Mouse (Mus musculus) forebrain, embryonic 10.5 days (tissue): ENCODE results near the gene Arhgef10l. TPM values are rescaled to one million over a fixed set of nuclear protein-coding genes. Genes with fewer than 3 reads are reported as not detected.

Experiments used
- DNase-seq: peaks from one replicate; pipeline ENCODE4 v3.0.0-alpha.2; 2017; ENCODE audit warnings: low spot score; ENCODE audit errors: extremely low spot score
- H3K27ac ChIP-seq: fragments of 300-500 bp; sonication (generic); 2 replicates; pipeline ENCODE4 v1.5.1; 2016; ENCODE audit warnings: mild to moderate bottlenecking
- H3K27me3 ChIP-seq: fragments of 300-500 bp; sonication (generic); 2 replicates; pipeline ENCODE4 v1.6.1; 2016; ENCODE audit warnings: mild to moderate bottlenecking; ENCODE audit not compliant: poor library complexity, severe bottlenecking
- H3K36me3 ChIP-seq: fragments of 300-500 bp; sonication (generic); replicated peaks from 2 replicates; pipeline ENCODE4 v1.6.1; 2016; ENCODE audit warnings: mild to moderate bottlenecking, moderate library complexity
- H3K4me1 ChIP-seq: fragments of 300-500 bp; sonication (generic); 2 replicates; pipeline ENCODE4 v1.6.1; 2016
- H3K4me3 ChIP-seq: fragments of 300-500 bp; sonication (generic); 2 replicates; pipeline ENCODE4 v1.5.1; 2016; ENCODE audit warnings: mild to moderate bottlenecking, moderate library complexity
- H3K9me3 ChIP-seq: fragments of 300-500 bp; sonication (generic); 2 replicates; pipeline ENCODE4 v1.6.1; 2016; ENCODE audit warnings: mild to moderate bottlenecking, moderate library complexity
- WGBS: fragments of 180-500 bp; shearing (Covaris S2); methylation state at CpG from one replicate; pipeline ENCODE4 v1.1.7; 2016; 5-methylcytosine and 5-hydroxymethylcytosine counted together
- polyA plus RNA-seq: library from polyadenylated mRNA; unstranded; fragments of >200 nt; fragmentation: Nextera tagmentation; extraction: Ambion mirVana; gene quantifications from 2 replicates; pipeline ENCODE4 v1.2.1, GENCODE M21; 2016

The Arhgef10l gene
- polyA plus RNA-seq, 1 experiment from 2014 or later: 23.0 TPM

DNA sequence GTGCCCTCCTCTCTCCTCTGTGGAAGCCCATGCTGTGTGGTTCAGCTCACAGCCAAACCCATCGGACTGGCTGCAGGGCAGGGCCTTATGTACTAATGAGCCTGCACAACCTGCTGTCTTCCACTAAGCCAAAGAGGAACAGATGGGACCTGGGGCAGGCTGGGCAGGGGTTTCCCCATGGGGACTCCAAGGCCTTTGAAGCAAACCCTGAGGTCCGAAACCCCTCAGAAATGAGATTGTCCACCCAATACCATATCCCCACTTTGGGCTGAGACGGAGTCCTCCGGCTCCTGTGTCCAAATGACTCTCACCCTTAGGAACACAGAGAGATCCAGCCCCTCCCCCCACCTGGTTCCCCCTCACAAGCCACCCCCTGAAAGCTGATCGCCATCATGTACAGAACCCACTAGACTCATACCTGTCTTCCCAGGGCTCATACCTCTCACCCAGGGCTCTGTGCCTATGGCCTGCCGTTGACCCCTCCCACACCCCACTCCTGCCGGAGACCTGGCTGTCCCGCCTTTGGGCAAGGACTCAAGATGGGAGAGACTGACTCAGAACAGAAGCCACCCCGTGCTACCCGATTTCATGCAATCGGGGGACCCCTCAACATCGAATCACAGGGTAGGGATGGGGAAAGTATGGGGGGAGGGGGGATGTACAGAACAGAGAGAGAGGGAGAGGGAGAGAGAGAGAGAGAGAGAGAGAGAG, 17.9 kb downstream of the Arhgef10l start:
- DNase-seq: peak; percentile 61
- Histone ChIP-seq H3K4me3 (peak overlapping the region; percentile 83), H3K4me1 (peaks cover 55% of the 10 kb centered on the region), H3K9me3 (peaks cover 6% of the 10 kb centered on the region; the same call in 1 of the 2 replicates), H3K27me3 (peaks cover 6% of the 10 kb centered on the region; the same call in 1 of the 2 replicates), H3K36me3 (peaks cover 36% of the 10 kb centered on the region), H3K27ac (peak overlapping the region; percentile 99)
- whole genome bisulfite sequencing: 7% methylated on average over 12 of the region's 12 CpGs

DNA sequence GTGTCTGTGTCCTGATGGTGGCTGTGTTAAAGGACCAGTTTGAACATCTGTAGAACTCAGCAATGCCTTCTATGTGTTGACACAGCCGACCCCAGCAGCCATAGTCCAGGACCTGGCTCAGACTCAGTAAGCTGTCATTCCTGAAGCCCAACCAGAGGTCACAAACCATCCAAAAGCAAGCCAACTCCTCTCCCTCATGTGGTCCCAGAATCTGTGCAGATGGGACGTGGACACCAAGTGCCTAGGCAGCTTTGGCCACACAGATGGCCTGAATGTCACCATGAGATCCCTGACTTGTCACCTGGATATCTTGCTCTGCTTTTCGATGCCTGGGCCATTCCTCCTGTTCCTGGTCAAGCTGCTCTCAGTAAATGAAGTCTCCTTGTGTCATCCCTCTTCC, 20.2 kb downstream of the Arhgef10l start:
- H3K36me3 ChIP-seq: peaks cover 49% of the 10 kb centered on the region
- peaks cover 58% of the 10 kb centered on the region for H3K4me1 ChIP-seq
- no peak overlapping the region for H3K4me3 ChIP-seq
- WGBS: 93% methylated on average over 3 of the region's 3 CpGs
- no peak for DNase-seq
- 0 out of 2 replicates have a peak, but pooled peaks cover 6% of the 10 kb centered on the region for H3K27me3 ChIP-seq
- peaks cover 10% of the 10 kb centered on the region; the same call in 1 of the 2 replicates for H3K9me3 ChIP-seq
- no peak overlapping the region for H3K27ac ChIP-seq

DNA sequence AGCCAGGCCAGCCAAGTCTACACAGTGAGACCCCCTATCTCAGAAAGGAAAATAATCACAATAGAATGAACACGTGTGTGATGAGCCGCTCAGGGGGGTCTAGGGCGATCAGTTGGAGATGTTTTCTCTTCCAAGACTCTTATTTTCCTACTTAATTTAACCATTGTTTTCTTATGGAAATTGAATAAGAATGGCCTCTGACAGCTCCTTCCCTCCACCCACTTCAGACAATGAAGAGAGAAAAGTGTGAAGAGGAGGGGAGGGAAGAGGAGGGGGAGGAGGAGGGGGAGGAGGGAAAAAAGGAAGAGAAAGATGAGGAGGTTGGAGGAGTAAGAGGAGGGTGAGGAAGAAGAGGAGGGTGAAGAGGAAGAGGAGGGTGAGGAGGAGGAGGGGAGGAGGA, 21.1 kb downstream of the Arhgef10l start:
- Histone ChIP-seq H3K9me3 (peaks cover 10% of the 10 kb centered on the region; the same call in 1 of the 2 replicates), H3K4me3 (no peak overlapping the region), H3K4me1 (peaks cover 64% of the 10 kb centered on the region), H3K27me3 (0 out of 2 replicates have a peak, but pooled peaks cover 2% of the 10 kb centered on the region), H3K27ac (no peak overlapping the region), H3K36me3 (peaks cover 58% of the 10 kb centered on the region)
- DNase-seq: no peak
- 47% methylated on average over 3 of the region's 3 CpGs for WGBS

DNA sequence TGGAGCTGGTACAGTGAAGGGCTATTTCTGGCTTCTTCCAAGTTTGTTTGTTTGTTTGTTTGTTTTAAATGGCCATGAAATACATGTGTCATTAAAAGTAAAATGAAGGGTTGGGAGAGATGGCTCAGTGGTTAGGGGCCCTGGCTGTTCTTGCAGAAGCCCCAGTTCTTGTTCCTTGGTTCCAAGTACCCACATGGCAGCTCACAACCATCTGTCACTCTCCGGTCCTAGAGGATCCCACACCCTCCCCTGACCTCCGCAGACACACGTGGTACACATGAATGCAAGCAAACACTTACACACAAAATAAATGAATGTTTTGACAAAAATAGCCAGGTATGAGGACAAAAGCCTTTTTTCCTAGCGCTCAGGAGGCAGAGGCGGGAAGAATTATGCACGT, 21.5 kb downstream of the Arhgef10l start:
- no peak overlapping the region for H3K27ac ChIP-seq
- no peak overlapping the region for H3K4me3 ChIP-seq
- no peak for DNase-seq
- H3K4me1 ChIP-seq: peaks cover 61% of the 10 kb centered on the region
- peaks cover 10% of the 10 kb centered on the region; the same call in 1 of the 2 replicates for H3K9me3 ChIP-seq
- no peaks in the 10 kb centered on the region for H3K27me3 ChIP-seq
- peaks cover 62% of the 10 kb centered on the region for H3K36me3 ChIP-seq
- WGBS: 64% methylated on average over 6 of the region's 6 CpGs

DNA sequence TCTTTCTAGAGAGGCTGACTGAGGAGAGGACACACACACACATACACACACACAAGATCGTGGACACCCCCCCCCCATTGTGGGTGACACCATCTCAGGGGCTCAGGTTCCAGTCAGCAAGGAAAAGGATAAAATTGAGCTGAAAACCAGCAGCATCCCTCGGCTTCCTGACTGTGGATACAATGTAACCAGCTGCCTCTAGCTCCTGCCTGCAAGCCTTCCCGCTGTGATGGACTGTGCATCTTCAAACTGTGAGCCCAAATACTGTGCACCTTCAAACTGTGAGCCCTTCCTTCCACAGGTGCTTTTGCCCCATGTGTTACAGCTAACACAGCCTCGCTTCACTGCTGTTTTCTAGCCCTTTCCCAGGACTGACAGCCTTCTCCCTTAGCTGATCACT, 23.4 kb downstream of the Arhgef10l start:
- no peak overlapping the region for H3K27ac ChIP-seq
- peaks cover 81% of the 10 kb centered on the region for H3K36me3 ChIP-seq
- H3K9me3 ChIP-seq: peaks cover 10% of the 10 kb centered on the region; the same call in 1 of the 2 replicates
- H3K27me3 ChIP-seq: no peaks in the 10 kb centered on the region
- H3K4me3 ChIP-seq: no peak overlapping the region
- H3K4me1 ChIP-seq: peaks cover 47% of the 10 kb centered on the region
- DNase-seq: no peak
- 93% methylated on average over 4 of the region's 4 CpGs for WGBS

DNA sequence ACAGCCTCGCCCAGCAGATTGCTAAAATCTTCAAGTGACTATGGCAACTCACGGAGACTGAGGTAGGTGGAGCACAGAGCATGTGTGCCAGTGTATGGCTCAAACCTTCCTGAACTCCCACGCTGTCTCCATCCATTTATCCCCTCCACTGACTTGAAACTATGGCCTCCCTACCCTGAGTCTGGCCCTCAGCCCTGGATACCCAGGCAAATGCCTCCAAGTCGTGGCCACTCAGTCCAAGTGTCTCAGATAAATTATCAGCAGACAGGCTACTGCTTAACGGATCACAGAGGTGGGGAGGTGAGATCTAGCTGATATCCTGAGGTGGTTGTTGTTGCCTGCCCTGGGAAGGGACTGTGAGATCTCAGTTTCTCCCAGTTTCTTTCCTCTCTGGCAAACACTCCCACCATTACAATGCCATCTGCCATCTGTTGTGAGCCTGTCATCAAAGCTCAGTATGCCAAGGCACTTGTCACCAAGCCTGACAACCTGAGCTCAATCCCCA, 24.3 kb downstream of the Arhgef10l start:
- Histone ChIP-seq H3K4me1 (peaks cover 47% of the 10 kb centered on the region), H3K27me3 (no peaks in the 10 kb centered on the region), H3K36me3 (peaks cover 87% of the 10 kb centered on the region), H3K9me3 (peaks cover 10% of the 10 kb centered on the region; the same call in 1 of the 2 replicates), H3K4me3 (no peak overlapping the region), H3K27ac (no peak overlapping the region)
- 82% methylated on average over 5 of the region's 5 CpGs for WGBS
- no peak for DNase-seq

DNA sequence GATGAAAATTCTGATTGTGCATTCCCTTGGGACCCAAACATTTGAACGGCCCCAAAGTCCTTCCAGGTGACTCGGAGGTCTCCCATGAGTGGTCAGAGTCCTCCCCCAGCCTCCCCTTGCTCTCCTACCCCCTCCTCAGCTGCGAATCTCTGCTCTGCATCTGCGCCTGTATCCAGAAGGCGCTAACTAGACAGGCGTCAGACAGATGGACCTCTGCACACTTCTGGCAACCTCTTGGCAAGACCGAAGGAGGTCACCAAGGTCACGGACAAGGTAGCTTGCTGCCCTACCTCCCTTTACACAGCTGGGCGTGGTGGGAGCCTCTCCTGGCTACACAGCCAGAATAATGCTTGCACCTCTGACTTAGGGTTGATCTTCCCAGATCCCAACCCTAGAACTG, 25.1 kb downstream of the Arhgef10l start:
- no peak for DNase-seq
- Histone ChIP-seq H3K27me3 (no peaks in the 10 kb centered on the region), H3K4me1 (peaks cover 49% of the 10 kb centered on the region), H3K27ac (no peak overlapping the region; the same call in 1 of the 2 replicates), H3K9me3 (peaks cover 10% of the 10 kb centered on the region; the same call in 1 of the 2 replicates), H3K36me3 (peaks cover 87% of the 10 kb centered on the region), H3K4me3 (no peak overlapping the region)
- WGBS: 89% methylated on average over 9 of the region's 9 CpGs

DNA sequence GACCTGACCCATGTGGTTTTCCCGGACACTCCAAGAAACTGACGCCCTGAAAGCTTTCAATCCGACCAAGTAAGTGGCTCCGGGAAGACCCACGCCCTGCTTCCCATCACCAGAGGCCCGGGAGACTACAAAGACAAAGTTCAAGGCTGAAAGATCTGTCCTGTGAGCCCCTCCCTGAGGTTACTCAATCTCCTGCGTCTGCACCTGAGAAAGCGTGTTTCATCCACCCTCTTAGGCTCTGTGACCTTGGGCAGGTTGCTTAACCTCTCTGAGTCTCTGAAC, 25.6 kb downstream of the Arhgef10l start:
- DNase-seq: no peak
- Histone ChIP-seq H3K27ac (no peak overlapping the region), H3K36me3 (peaks cover 82% of the 10 kb centered on the region), H3K27me3 (no peaks in the 10 kb centered on the region), H3K4me1 (peaks cover 49% of the 10 kb centered on the region), H3K9me3 (peaks cover 10% of the 10 kb centered on the region; the same call in 1 of the 2 replicates), H3K4me3 (no peak overlapping the region)
- WGBS: 91% methylated on average over 8 of the region's 8 CpGs

DNA sequence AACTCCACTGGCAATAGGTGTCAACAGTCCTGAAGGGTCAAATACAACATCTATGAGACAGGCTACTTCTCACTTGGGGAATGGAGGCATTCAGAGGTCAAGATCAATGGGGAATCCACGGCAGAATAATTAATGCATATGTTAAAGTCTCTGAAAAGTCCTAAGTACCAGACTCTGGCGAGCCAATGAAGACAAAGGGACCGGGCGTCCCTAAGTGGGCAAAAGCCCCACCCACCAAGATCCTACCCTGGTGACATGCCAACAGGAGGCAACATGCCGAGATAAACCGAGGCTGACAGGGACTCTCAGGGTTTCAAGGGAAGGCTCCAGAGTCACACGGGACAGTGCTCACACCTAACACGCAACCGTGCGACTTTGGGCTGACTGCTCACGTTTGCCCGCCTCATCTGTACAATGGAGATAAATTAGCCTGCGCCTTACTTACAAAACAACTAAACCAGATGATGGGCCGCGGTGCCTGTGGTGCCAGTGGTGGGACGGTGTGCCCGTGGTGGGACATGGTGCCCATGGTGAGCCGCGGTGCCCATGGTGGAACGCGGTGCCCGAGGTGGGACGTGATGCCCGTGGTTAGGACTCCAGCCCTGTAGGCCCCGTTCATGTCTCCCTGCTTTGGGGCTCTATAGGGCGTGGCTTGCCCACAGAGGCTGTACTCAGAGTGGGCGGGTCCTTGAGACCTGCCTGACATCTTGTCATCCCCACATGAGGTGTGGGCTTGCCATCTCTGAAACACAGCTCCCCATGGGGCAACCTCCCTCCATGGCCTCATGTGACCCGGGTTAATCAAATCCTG, 26.2 kb downstream of the Arhgef10l start:
- 94% methylated on average over 28 of the region's 28 CpGs for WGBS
- H3K4me1 ChIP-seq: peaks cover 49% of the 10 kb centered on the region
- peaks cover 79% of the 10 kb centered on the region for H3K36me3 ChIP-seq

DNA sequence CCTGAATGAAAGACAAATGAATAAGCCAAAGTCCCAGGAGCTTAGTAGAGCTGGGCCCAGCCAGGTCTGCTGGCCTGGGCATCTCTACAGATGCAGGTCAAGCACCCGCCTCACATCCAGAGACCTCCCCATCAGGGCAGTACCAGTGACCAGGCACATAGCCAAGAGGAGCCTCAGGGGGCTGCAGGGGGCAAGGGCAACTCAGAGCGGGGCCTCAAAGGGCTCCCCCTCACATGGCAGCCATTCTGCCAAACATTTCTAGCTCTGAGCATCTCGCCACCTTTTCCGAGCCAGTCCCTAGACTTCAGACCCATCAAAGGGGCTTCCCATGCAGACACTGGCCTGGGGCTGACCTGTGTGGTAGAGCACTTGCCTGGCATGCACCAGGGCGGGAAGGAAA, 27.2 kb downstream of the Arhgef10l start:
- no peak for DNase-seq
- H3K4me1 ChIP-seq: peaks cover 47% of the 10 kb centered on the region
- WGBS: 94% methylated on average over 5 of the region's 5 CpGs
- H3K27ac ChIP-seq: no peak overlapping the region
- H3K36me3 ChIP-seq: peaks cover 80% of the 10 kb centered on the region
- H3K27me3 ChIP-seq: no peaks in the 10 kb centered on the region
- H3K4me3 ChIP-seq: no peak overlapping the region
- peaks cover 10% of the 10 kb centered on the region; the same call in 1 of the 2 replicates for H3K9me3 ChIP-seq

More for the DNA sequence above, 26.2 kb downstream of the Arhgef10l start:
- Histone ChIP-seq H3K27ac (no peak overlapping the region), H3K9me3 (peaks cover 10% of the 10 kb centered on the region; the same call in 1 of the 2 replicates), H3K27me3 (no peaks in the 10 kb centered on the region), H3K4me3 (no peak overlapping the region)
- DNase-seq: no peak

DNA sequence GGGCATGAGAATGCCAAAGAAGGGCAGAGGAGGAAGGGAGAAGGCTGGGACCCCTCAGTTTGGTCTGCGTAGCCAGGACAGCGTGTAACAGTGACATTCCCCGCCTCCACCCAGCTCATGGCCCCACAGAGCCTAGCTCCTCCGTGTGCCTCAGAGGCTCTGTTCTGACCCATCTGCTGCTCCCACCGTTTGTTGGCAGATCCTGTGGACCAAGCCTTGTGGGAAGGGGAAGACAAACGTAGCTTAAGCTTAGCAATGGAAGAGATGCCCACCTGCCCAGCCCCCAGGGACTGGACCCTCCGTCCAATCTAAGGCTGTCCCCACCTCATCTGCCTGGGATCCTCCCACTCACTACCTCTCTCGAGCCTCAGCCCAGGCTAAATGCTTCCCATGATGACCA, 28.5 kb downstream of the Arhgef10l start:
- Histone ChIP-seq H3K4me1 (peaks cover 54% of the 10 kb centered on the region), H3K27me3 (no peaks in the 10 kb centered on the region), H3K9me3 (no peaks in the 10 kb centered on the region), H3K27ac (no peak overlapping the region), H3K4me3 (no peak overlapping the region), H3K36me3 (peaks cover 79% of the 10 kb centered on the region)
- 84% methylated on average over 8 of the region's 8 CpGs for WGBS
- no peak for DNase-seq

DNA sequence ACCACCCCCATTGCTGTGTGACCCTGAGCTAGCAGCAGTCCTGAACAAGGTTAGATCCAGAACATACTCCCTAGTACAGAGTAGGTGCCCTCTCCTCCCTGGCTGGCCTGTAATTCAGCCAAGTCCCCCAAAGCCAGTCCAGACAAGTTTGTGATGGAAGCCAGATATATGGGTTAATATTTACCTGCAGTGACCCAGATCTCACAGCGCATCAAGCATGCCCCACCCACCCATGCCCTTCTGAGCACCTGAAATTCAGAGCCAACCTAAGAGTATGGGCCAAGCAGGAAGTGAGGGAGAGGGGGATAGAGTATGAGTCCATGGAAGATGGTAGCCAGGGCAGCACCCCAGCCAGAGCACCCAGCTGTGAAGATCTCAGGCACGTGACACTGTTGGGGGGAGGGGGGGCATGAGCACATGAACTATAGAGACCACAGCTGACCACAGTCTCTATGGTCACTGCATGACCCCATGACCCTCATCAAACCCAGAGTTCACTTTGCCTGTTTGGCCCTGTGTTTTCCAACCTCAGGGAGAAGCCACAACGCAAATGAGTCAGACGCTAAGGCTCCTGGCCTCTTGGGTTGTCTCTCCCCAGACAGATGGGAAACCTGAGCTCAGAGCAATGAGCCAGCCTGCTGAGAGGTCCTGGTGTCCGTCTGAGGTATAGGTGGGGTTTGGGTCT, 29.4 kb downstream of the Arhgef10l start:
- 0 out of 2 replicates have a peak overlapping the region, but pooled peaks have one; percentile 16 for H3K27ac ChIP-seq
- DNase-seq: no peak
- H3K4me1 ChIP-seq: peaks cover 59% of the 10 kb centered on the region
- H3K4me3 ChIP-seq: no peak overlapping the region
- 73% methylated on average over 5 of the region's 5 CpGs for WGBS
- H3K27me3 ChIP-seq: no peaks in the 10 kb centered on the region
- peaks cover 75% of the 10 kb centered on the region for H3K36me3 ChIP-seq
- no peaks in the 10 kb centered on the region for H3K9me3 ChIP-seq
